Mouse (Mus musculus): Measurements from ENCODE around the gene Grip2. TPM values are rescaled to one million over a fixed set of nuclear protein-coding genes. Genes with fewer than 3 reads are reported as not detected.
A peak's percentile ranks its signal among the peaks of the same experiment; 100 is the strongest.

Grip2 gene
- polyA plus RNA-seq, 1 experiment from 2014 or later, result 7.9 TPM

DNA sequence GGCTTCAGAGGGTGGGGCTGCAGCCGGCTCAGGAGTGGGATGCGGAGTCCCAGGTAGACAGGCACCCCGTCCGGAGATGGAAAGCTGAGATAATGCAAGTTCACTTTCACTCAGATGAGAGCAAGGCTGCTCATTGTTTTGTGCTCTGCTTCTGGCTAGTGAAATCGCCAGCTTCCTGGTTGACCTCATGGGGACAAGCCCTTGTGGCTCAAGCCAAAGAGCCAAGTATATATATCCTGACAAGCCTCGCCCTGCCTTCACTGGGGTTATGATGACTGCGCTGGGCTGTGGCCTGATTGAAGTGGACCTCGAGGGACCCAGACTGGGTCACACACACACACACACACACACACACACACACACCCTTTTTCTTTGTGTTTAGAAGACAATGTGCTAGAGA is 112.0 kb downstream of the Grip2 start:
- H3K4me1 ChIP-seq (replicated peaks), result peaks cover 34% of the 10 kb centered on the region
- H3K4me3 ChIP-seq, result no peak overlapping the region
- no peaks in the 10 kb centered on the region for H3K9me3 ChIP-seq (replicated peaks)
- 79% methylated on average over 8 of the region's 8 CpGs for WGBS
- H3K9ac ChIP-seq, result no peak overlapping the region
- ATAC-seq (replicated peaks; ENCODE audit: insufficient number of reproducible peaks, insufficient read depth, low FRiP score, low read depth), result no peak; the same call in 1 of the 2 replicates
- H3K4me2 ChIP-seq, result no peak overlapping the region
- H3K27me3 ChIP-seq, result no peaks in the 10 kb centered on the region
- peaks cover 7% of the 10 kb centered on the region; the same call in 1 of the 2 replicates for H3K36me3 ChIP-seq
- no peak overlapping the region for H3K27ac ChIP-seq

GRCm38 (mm10) chr6:91713370-91713896 is 113.6 kb downstream of the Grip2 start:
- no peaks in the 10 kb centered on the region for H3K9me3 ChIP-seq (replicated peaks)
- no peak for ATAC-seq (replicated peaks; ENCODE audit: insufficient number of reproducible peaks, insufficient read depth, low FRiP score, low read depth)
- 29% methylated on average over 5 of the region's 5 CpGs for WGBS

DNA sequence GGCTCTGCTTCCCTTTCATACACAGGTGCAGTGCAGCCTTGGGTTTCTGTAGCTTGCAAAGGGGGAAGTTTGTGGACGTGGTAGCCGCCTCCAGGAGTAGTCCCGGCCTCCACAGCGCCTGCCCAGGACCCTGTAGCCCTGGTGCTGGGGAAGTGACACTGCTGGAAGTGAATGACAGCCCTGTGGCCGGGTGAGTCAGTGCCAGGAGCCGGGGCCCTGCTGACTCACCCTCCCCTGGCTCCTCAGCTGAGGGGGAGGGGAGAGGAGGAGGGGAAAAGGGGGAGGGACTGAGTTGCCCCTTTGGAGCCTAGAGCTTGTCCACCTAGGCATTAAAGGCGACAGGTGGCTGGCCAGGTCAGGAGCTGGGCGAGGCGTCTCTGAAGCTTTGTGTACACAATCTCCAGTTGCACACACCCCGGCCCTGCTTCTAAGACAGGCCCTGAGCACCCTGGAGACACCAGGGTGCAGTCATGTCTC is 114.2 kb downstream of the Grip2 start:
- Histone ChIP-seq H3K9ac (no peak overlapping the region), H3K27me3 (no peaks in the 10 kb centered on the region), H3K27ac (peak overlapping the region; percentile 19; the same call in 1 of the 2 replicates), H3K4me3 (no peak overlapping the region), H3K9me3 (replicated peaks) (no peaks in the 10 kb centered on the region), H3K4me2 (no peak overlapping the region), H3K36me3 (peaks cover 12% of the 10 kb centered on the region; the same call in 1 of the 2 replicates), H3K4me1 (replicated peaks) (peaks cover 14% of the 10 kb centered on the region)
- WGBS, result 21% methylated on average over 10 of the region's 10 CpGs
- peak; percentile 70; the same call in 1 of the 2 replicates for ATAC-seq (replicated peaks; ENCODE audit: insufficient number of reproducible peaks, insufficient read depth, low FRiP score, low read depth)

More at GRCm38 (mm10) chr6:91713370-91713896, 113.6 kb downstream of the Grip2 start:
- Histone ChIP-seq H3K4me2 (no peak overlapping the region), H3K27me3 (no peaks in the 10 kb centered on the region), H3K36me3 (peaks cover 7% of the 10 kb centered on the region; the same call in 1 of the 2 replicates), H3K4me3 (no peak overlapping the region), H3K4me1 (replicated peaks) (peaks cover 18% of the 10 kb centered on the region), H3K27ac (peak overlapping the region; percentile 35), H3K9ac (no peak overlapping the region)

DNA sequence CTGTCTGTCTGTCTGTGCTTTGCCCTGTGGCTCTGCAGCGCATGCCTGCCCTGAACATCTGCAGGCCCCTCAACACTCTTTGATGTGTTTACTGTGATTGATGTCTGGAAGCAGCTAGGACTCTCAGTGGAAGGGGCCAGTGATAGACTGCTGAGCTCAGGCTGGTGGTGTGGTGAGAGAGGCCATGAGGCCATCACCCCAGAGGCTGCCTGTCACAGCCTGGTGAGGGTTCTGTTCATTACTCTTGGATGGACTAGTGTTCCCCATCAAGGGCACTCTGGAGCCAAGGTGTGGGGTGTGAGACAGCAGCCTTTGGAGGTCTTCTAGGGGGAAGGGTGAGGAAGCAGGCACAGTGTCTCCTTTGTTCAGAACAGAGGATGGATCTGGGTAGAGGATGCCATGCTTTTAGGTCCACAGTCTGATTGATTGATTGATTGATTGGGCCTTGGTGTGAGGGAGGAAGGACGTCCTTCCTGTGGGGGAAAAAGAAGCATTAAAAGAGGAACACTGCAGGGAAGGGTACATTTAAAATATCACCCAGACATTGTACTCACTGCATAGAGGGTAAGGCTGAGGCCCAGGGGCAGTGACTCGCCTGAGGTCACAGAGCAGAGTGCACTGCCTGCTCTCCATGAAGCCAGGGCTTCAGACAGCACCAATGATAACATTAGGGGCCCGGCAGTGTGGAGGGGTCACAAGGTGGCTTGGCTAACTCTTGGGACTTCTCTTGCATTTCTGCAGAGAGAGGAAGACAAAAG is 114.8 kb downstream of the Grip2 start:
- 31% methylated on average over 4 of the region's 4 CpGs for WGBS
- peaks cover 14% of the 10 kb centered on the region for H3K4me1 ChIP-seq (replicated peaks)
- H3K4me2 ChIP-seq, result no peak overlapping the region
- H3K9ac ChIP-seq, result no peak overlapping the region
- H3K9me3 ChIP-seq (replicated peaks), result no peaks in the 10 kb centered on the region
- peaks cover 15% of the 10 kb centered on the region; the same call in 1 of the 2 replicates for H3K36me3 ChIP-seq
- peak overlapping the region; percentile 19; the same call in 1 of the 2 replicates for H3K27ac ChIP-seq
- peak; percentile 37; the same call in 1 of the 2 replicates for ATAC-seq (replicated peaks; ENCODE audit: insufficient number of reproducible peaks, insufficient read depth, low FRiP score, low read depth)
- H3K27me3 ChIP-seq, result no peaks in the 10 kb centered on the region
- H3K4me3 ChIP-seq, result no peak overlapping the region

Other genes with a start within 250 kb of the Grip2 start
- gene Slc6a6, start 143.2 kb downstream of the Grip2 start, polyA plus RNA-seq (2015; fragmentation: Nextera tagmentation; extraction: Ambion mirVana), result 72.5 and 74.9 TPM in 2 replicates
- 20.4 and 25.0 TPM in 2 replicates for gene Ccdc174, start 50.8 kb upstream of the Grip2 start, polyA plus RNA-seq (2015; fragmentation: Nextera tagmentation; extraction: Ambion mirVana)
- gene 4930590J08Rik, start 75.6 kb upstream of the Grip2 start, polyA plus RNA-seq (2015; fragmentation: Nextera tagmentation; extraction: Ambion mirVana), result 0.19 and 0.31 TPM in 2 replicates
- 11.6 and 16.1 TPM in 2 replicates for gene Fgd5, start 151.6 kb upstream of the Grip2 start, polyA plus RNA-seq (2015; fragmentation: Nextera tagmentation; extraction: Ambion mirVana)